Mouse (Mus musculus) stomach, postnatal 0 days (tissue): ENCODE data around the gene Cd1d1. TPM values are rescaled to one million over a fixed set of nuclear protein-coding genes. Genes with fewer than 3 reads are reported as not detected.

Experiments used
- ATAC-seq: fragments of 200-750 bp; cut with Nextera tagmentation; 2 replicates; pipeline ENCODE4 v1.8.0; 2017; ENCODE audit not compliant: low FRiP score, low TSS enrichment
- DNase-seq: peaks from one replicate; pipeline ENCODE4 v3.0.0-alpha.2; 2016; ENCODE audit warnings: low spot score
- H3K27ac ChIP-seq: fragments of 300-500 bp; sonication (generic); replicated peaks from 2 replicates; pipeline ENCODE4 v1.5.1; 2014; ENCODE audit warnings: mild to moderate bottlenecking, control low read depth
- H3K27me3 ChIP-seq: fragments of 300-500 bp; sonication (generic); 2 replicates; pipeline ENCODE4 v1.6.1; 2014; ENCODE audit warnings: low read length; ENCODE audit not compliant: control insufficient read depth, insufficient read depth
- H3K36me3 ChIP-seq: fragments of 300-500 bp; sonication (generic); 2 replicates; pipeline ENCODE4 v1.6.1; 2014; ENCODE audit warnings: low read length, mixed read lengths; ENCODE audit not compliant: control insufficient read depth, insufficient read depth
- H3K4me1 ChIP-seq: fragments of 300-500 bp; sonication (generic); replicated peaks from 2 replicates; pipeline ENCODE4 v1.6.1; 2014; ENCODE audit warnings: antibody characterized with exemption; ENCODE audit not compliant: control insufficient read depth, insufficient read depth
- H3K4me2 ChIP-seq: fragments of 300-500 bp; sonication (generic); replicated peaks from 2 replicates; pipeline ENCODE4 v1.6.1; 2014; ENCODE audit warnings: low read depth, mild to moderate bottlenecking, control low read depth, moderate library complexity
- H3K4me3 ChIP-seq: fragments of 300-500 bp; sonication (generic); 2 replicates; pipeline ENCODE4 v1.5.1; 2014; ENCODE audit warnings: low read depth, low read length, control low read depth
- H3K9ac ChIP-seq: fragments of 300-500 bp; sonication (generic); 2 replicates; pipeline ENCODE4 v1.6.1; 2014; ENCODE audit warnings: mild to moderate bottlenecking, low read length, control low read depth, mixed read lengths
- H3K9me3 ChIP-seq: fragments of 300-500 bp; sonication (generic); 2 replicates; pipeline ENCODE4 v1.6.1; 2016; ENCODE audit warnings: low read length; ENCODE audit not compliant: control insufficient read depth
- CTCF ChIP-seq: IDR thresholded peaks from 2 replicates; pipeline ENCODE4 v1.5.1; 2016; ENCODE audit warnings: antibody characterized with exemption, low read depth, mild to moderate bottlenecking, moderate library complexity
- EP300 ChIP-seq: optimal IDR thresholded peaks from 2 replicates; pipeline ENCODE3; 2016; ENCODE audit warnings: antibody characterized with exemption
- WGBS: fragments of 180-500 bp; shearing (Covaris S2); extraction: QIAGEN DNeasy Blood & Tissue Kit; methylation state at CpG from one replicate; pipeline ENCODE4 v1.1.7; 2014; 5-methylcytosine and 5-hydroxymethylcytosine counted together
- polyA plus RNA-seq: library from polyadenylated mRNA; unstranded; fragments of >200 nt; fragmentation: Nextera tagmentation; extraction: Ambion mirVana; gene quantifications from 2 replicates; pipeline ENCODE4 v1.2.1, GENCODE M21; 2015

Gene Cd1d1
- polyA plus RNA-seq, result 10.7 and 12.1 TPM in 2 replicates

DNA sequence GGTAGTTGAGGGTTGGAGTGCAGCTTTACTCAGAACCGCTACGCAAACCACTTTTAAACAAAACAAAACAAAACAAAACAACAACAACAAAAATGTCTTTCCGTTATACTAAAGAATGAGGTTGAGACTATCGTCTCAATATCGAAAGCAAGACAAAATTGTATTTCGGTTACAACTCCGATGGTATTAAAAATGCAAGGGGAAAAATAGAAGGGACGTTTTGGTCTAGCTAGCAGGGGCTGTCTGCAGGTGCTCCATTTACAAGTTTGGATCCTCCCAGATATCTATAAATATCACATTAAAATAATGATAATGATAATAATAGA is at the start of gene Cd1d1:
Gene Cd1d1, minus strand, starts transcription at position 27 of the 326 bp plus-strand sequence.
- H3K4me3 ChIP-seq, result peak within 1 kb of the TSS; percentile 46
- no peaks in the 10 kb centered on the region for H3K27me3 ChIP-seq
- TF ChIP-seq CTCF (no peak), EP300 (no peak)
- H3K4me1 ChIP-seq, result no peaks in the 10 kb centered on the region
- peak within 1 kb of the TSS; percentile 59 for H3K9ac ChIP-seq
- no peaks in the 10 kb centered on the region for H3K9me3 ChIP-seq
- ATAC-seq (no peak), DNase-seq (no peak)
- H3K36me3 ChIP-seq, result no peaks in the 10 kb centered on the region
- H3K27ac ChIP-seq, result peak within 1 kb of the TSS; percentile 65
- WGBS, result 9% methylated on average over 8 of the region's 8 CpGs
- peak within 1 kb of the TSS; percentile 77 for H3K4me2 ChIP-seq

DNA sequence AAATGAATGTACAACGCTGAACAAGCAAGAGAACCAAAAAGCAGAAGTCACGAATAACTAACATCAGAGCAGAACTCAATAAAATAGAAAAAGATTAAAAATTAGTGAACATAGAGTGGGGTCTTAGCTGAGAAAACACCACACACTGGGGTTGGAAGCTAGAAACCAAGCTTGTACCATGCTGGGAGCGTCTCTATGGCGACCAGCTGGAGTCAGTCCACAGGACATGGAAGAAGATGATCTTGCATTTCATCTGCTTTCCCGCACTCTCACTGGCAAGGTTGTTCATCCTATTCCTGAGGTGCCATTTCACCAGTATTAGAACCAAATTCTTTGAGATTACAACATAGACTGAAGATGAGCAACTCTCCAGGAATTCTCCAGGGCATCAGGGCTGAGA is 48.6 kb upstream of the Cd1d1 start:
- WGBS, result 85% methylated on average over 5 of the region's 5 CpGs
- no peak for TF ChIP-seq CTCF
- no peak for TF ChIP-seq EP300
- Histone ChIP-seq H3K4me1 (no peaks in the 10 kb centered on the region), H3K27ac (no peak overlapping the region), H3K9ac (no peak overlapping the region), H3K36me3 (no peaks in the 10 kb centered on the region), H3K4me3 (no peak overlapping the region), H3K4me2 (no peak overlapping the region), H3K9me3 (no peaks in the 10 kb centered on the region), H3K27me3 (no peaks in the 10 kb centered on the region)
- ATAC-seq (no peak), DNase-seq (no peak)

DNA sequence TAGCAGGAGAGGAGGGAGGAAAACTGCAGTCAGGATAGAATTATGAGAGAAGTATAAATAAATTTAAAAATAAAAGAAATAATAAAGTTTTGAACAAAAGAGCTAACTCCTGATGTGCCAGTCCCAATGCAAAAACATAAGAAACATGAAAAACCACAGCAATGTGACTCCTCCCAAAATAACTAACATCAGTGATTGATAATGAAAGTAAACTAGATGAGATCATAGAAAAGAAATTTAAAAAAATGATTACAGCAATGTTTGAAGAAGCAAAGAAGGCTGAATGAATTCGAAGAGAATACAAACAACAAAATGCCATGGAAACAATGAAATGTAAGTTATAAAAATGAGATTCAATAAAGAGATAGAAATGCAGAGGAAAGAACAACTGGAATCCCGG is 42.5 kb upstream of the Cd1d1 start:
- Histone ChIP-seq H3K9ac (no peak overlapping the region), H3K4me3 (no peak overlapping the region), H3K27ac (no peak overlapping the region), H3K4me2 (no peak overlapping the region), H3K27me3 (no peaks in the 10 kb centered on the region), H3K9me3 (no peaks in the 10 kb centered on the region), H3K4me1 (no peaks in the 10 kb centered on the region), H3K36me3 (no peaks in the 10 kb centered on the region)
- DNase-seq (no peak), ATAC-seq (no peak)
- 68% methylated on average over 2 of the region's 2 CpGs for WGBS
- TF ChIP-seq CTCF (no peak), EP300 (no peak)

DNA sequence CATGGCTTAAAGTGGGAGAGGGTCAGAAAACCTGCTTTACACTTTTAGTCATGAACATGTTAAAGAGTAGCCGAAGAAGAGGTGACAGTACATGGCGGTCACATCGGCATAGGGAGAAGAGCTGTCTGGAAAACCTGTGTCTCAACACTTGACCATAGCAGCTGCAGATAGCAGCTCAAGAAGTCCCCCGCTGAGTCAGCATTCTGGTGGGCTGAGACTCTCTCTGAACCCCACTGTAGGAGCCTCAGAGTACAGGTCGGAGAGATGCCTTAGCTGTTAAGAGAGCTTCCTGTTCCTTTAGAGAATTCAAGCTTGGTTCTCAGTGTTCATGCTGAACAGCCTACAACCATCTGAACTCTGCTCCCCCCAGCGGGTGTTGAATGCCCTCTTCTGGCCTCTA is 39.3 kb upstream of the Cd1d1 start:
- no peak for DNase-seq
- H3K9ac ChIP-seq, result no peak overlapping the region
- H3K4me1 ChIP-seq, result no peaks in the 10 kb centered on the region
- H3K36me3 ChIP-seq, result no peaks in the 10 kb centered on the region
- H3K27ac ChIP-seq, result no peak overlapping the region
- H3K4me2 ChIP-seq, result no peak overlapping the region
- H3K9me3 ChIP-seq, result no peaks in the 10 kb centered on the region
- no peak for TF ChIP-seq EP300
- no peak for TF ChIP-seq CTCF
- ATAC-seq, result no peak
- WGBS, result 88% methylated on average over 6 of the region's 6 CpGs
- no peaks in the 10 kb centered on the region for H3K27me3 ChIP-seq
- no peak overlapping the region for H3K4me3 ChIP-seq

DNA sequence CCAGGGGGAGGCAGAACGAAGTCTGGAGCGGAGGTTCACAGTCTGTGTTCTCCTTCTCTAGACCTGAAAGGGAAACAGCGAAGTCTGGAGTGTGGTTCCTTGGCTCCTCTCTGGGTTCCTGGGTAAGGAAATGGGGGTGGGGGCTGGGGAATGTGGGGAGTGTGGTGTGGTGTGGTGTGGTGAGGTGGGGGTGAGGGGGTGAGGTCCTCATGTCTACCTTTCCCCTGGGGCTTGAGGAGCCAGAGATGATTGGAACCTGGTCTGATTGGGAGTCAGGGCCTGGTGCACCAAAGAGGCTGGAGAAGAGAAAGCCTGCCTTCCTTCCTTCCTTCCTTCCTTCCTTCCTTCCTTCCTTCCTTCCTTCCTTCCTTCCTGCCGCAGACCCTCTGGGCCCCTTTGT is 34.8 kb upstream of the Cd1d1 start:
- DNase-seq (no peak), ATAC-seq (no peak)
- Histone ChIP-seq H3K9me3 (no peaks in the 10 kb centered on the region), H3K36me3 (no peaks in the 10 kb centered on the region), H3K27me3 (no peaks in the 10 kb centered on the region), H3K9ac (no peak overlapping the region), H3K4me2 (no peak overlapping the region), H3K4me3 (no peak overlapping the region), H3K27ac (no peak overlapping the region), H3K4me1 (no peaks in the 10 kb centered on the region)
- 90% methylated on average over 4 of the region's 4 CpGs for WGBS
- TF ChIP-seq EP300 (no peak), CTCF (no peak)

DNA sequence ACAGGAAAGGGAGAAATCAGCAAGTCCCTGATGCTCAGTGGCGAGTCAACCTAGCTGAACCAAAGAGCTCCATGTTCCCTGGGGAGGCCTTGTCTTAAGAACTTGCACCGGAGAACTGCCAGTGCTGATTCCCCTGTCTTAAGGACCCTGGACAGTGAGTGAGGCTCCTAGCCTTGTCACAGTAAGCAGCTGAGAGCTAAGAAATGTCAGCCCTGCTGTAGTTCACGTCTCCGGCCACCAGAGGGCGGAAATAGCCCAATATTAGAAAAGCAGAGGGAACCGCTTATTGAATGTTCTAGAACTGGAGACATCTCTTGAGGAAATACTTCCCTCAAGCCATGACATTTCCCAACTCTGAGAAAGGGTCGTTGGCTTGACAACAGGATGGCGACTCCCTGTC is 34.1 kb upstream of the Cd1d1 start:
- no peaks in the 10 kb centered on the region for H3K27me3 ChIP-seq
- H3K4me2 ChIP-seq, result no peak overlapping the region
- TF ChIP-seq CTCF, result peak; percentile 94
- no peak for TF ChIP-seq EP300
- 0 out of 2 replicates have a peak, but pooled peaks have one; percentile 47 for ATAC-seq
- no peaks in the 10 kb centered on the region for H3K4me1 ChIP-seq
- no peak overlapping the region for H3K27ac ChIP-seq
- 18% methylated on average over 8 of the region's 8 CpGs for WGBS
- H3K9ac ChIP-seq, result no peak overlapping the region
- no peaks in the 10 kb centered on the region for H3K9me3 ChIP-seq
- DNase-seq, result peak; percentile 72
- H3K36me3 ChIP-seq, result no peaks in the 10 kb centered on the region
- H3K4me3 ChIP-seq, result no peak overlapping the region
